Mouse (Mus musculus): ENCODE measurements around the gene Rpl41. TPM values are rescaled to one million over a fixed set of nuclear protein-coding genes. Genes with fewer than 3 reads are reported as not detected.

Rpl41 gene
- 2,515 and 2,664 TPM in 2 replicates for polyA plus RNA-seq (2014; fragmentation: Nextera tagmentation; extraction: Ambion mirVana)

- WGBS (ENCODE audit: insufficient replicate concordance): under 1% methylated on average over 31 of the region's 31 CpGs
These were observed at the start of gene Rpl41 for GRCm38 (mm10) chr10:128548947-128549681. Gene Rpl41, minus strand, starts transcription at chr10:128549305.

DNA sequence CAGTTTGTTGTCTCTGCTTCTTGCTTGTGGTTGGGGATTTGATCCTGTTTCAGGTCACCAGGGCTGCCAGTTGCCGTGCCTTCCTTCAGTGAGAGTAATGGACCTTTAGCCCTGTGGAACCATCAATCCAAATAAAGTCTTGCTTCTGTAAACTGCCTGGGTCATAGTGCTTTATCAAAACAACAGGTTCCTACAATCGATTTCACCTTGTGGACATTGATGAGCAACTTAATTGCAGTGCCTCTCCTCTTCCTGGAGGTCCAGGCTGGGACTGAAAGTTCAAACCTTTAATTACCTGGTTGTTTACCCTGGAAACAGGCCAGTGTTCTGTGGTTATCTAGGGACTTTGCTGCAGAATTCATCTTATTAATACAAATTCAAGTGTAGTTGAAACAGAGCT is 49.4 kb upstream of the Rpl41 start:
- Histone ChIP-seq H3K36me3 (ENCODE audit: control insufficient read depth, insufficient read depth, low read length) (no peaks in the 10 kb centered on the region), H3K27me3 (ENCODE audit: control insufficient read depth, insufficient read depth, low read length) (no peaks in the 10 kb centered on the region), H3K9me3 (replicated peaks; ENCODE audit: control insufficient read depth, low read length) (no peaks in the 10 kb centered on the region), H3K9ac (ENCODE audit: low read depth, low read length) (no peak overlapping the region), H3K4me3 (ENCODE audit: low read depth, low read length) (no peak overlapping the region), H3K4me2 (no peak overlapping the region), H3K27ac (ENCODE audit: low read depth, low read length) (no peak overlapping the region), H3K4me1 (ENCODE audit: control insufficient read depth, insufficient read depth, low read length) (no peaks in the 10 kb centered on the region)
- WGBS (ENCODE audit: insufficient replicate concordance): 65% methylated on average over 2 of the region's 2 CpGs
- ATAC-seq (replicated peaks; ENCODE audit: insufficient number of reproducible peaks, low FRiP score, low TSS enrichment): no peak

More at GRCm38 (mm10) chr10:128548947-128549681, at the start of gene Rpl41:
- Histone ChIP-seq H3K9ac (ENCODE audit: low read depth, low read length) (peak within 1 kb of the TSS; percentile 95), H3K36me3 (ENCODE audit: control insufficient read depth, insufficient read depth, low read length) (peaks cover 10% of the 10 kb centered on the region; the same call in 1 of the 2 replicates), H3K4me3 (ENCODE audit: low read depth, low read length) (peak within 1 kb of the TSS; percentile 84), H3K4me1 (ENCODE audit: control insufficient read depth, insufficient read depth, low read length) (peaks cover 5% of the 10 kb centered on the region), H3K27ac (ENCODE audit: low read depth, low read length) (peak within 1 kb of the TSS; percentile 94), H3K27me3 (ENCODE audit: control insufficient read depth, insufficient read depth, low read length) (no peaks in the 10 kb centered on the region), H3K9me3 (replicated peaks; ENCODE audit: control insufficient read depth, low read length) (no peaks in the 10 kb centered on the region), H3K4me2 (peak within 1 kb of the TSS; percentile 87)
- ATAC-seq (replicated peaks; ENCODE audit: insufficient number of reproducible peaks, low FRiP score, low TSS enrichment): peak; percentile 89

DNA sequence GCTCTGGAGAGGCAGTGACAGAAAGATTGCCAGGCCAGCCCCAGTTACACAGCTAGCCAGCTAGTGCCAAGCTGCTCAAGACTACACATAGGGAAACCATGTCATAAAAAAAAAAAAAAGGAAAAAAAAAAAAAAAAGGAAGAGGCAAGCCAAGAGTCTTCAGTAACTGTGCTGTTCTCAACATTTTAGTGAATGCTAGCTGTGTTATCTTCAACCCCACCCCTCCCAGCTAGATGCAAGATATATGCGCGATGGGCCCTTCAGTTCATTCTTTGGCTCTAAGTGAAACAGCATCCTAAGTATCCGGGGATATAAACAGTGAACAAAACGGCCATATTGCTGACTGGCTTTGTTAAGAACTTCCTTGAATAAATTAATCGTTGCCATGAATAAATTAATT is 43.7 kb upstream of the Rpl41 start:
- H3K9ac ChIP-seq (ENCODE audit: low read depth, low read length): no peak overlapping the region
- 67% methylated on average over 5 of the region's 5 CpGs for WGBS (ENCODE audit: insufficient replicate concordance)
- H3K36me3 ChIP-seq (ENCODE audit: control insufficient read depth, insufficient read depth, low read length): no peaks in the 10 kb centered on the region
- 0 out of 2 replicates have a peak, but pooled peaks cover 7% of the 10 kb centered on the region for H3K4me1 ChIP-seq (ENCODE audit: control insufficient read depth, insufficient read depth, low read length)
- H3K27ac ChIP-seq (ENCODE audit: low read depth, low read length): no peak overlapping the region
- no peak overlapping the region for H3K4me2 ChIP-seq
- ATAC-seq (replicated peaks; ENCODE audit: insufficient number of reproducible peaks, low FRiP score, low TSS enrichment): no peak
- H3K9me3 ChIP-seq (replicated peaks; ENCODE audit: control insufficient read depth, low read length): no peaks in the 10 kb centered on the region
- H3K27me3 ChIP-seq (ENCODE audit: control insufficient read depth, insufficient read depth, low read length): peaks cover 16% of the 10 kb centered on the region
- H3K4me3 ChIP-seq (ENCODE audit: low read depth, low read length): no peak overlapping the region

DNA sequence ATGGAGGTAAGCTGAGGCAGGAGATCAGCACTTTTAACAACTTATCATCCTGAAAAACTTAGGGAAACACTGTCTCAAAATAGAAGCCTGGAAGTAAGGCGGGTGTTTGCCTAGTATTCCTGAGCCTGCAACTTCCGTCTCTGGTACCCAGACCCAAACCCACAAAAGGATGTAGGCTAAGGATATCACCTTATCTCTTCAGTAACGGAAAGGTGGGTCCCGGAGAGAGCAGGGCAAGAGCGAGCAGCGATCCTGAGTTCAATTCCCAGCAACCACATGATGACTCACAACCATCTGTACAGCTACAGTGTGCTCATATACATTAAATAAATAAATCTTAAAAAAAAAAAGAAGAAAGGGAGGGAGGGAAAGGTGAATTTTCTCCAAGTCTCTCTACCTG is 42.3 kb upstream of the Rpl41 start:
- Histone ChIP-seq H3K9me3 (replicated peaks; ENCODE audit: control insufficient read depth, low read length) (no peaks in the 10 kb centered on the region), H3K27me3 (ENCODE audit: control insufficient read depth, insufficient read depth, low read length) (peaks cover 22% of the 10 kb centered on the region), H3K27ac (ENCODE audit: low read depth, low read length) (no peak overlapping the region), H3K4me2 (no peak overlapping the region), H3K4me1 (ENCODE audit: control insufficient read depth, insufficient read depth, low read length) (0 out of 2 replicates have a peak, but pooled peaks cover 7% of the 10 kb centered on the region), H3K4me3 (ENCODE audit: low read depth, low read length) (no peak overlapping the region), H3K9ac (ENCODE audit: low read depth, low read length) (no peak overlapping the region), H3K36me3 (ENCODE audit: control insufficient read depth, insufficient read depth, low read length) (no peaks in the 10 kb centered on the region)
- 58% methylated on average over 6 of the region's 6 CpGs for WGBS (ENCODE audit: insufficient replicate concordance)
- ATAC-seq (replicated peaks; ENCODE audit: insufficient number of reproducible peaks, low FRiP score, low TSS enrichment): no peak

- Histone ChIP-seq H3K36me3 (ENCODE audit: control insufficient read depth, insufficient read depth, low read length) (no peaks in the 10 kb centered on the region), H3K4me1 (ENCODE audit: control insufficient read depth, insufficient read depth, low read length) (0 out of 2 replicates have a peak, but pooled peaks cover 7% of the 10 kb centered on the region), H3K27me3 (ENCODE audit: control insufficient read depth, insufficient read depth, low read length) (peaks cover 28% of the 10 kb centered on the region), H3K9ac (ENCODE audit: low read depth, low read length) (peak overlapping the region; percentile 62), H3K27ac (ENCODE audit: low read depth, low read length) (no peak overlapping the region), H3K4me3 (ENCODE audit: low read depth, low read length) (peak overlapping the region; percentile 60), H3K9me3 (replicated peaks; ENCODE audit: control insufficient read depth, low read length) (no peaks in the 10 kb centered on the region), H3K4me2 (peak overlapping the region; percentile 98)
- peak; percentile 44 for ATAC-seq (replicated peaks; ENCODE audit: insufficient number of reproducible peaks, low FRiP score, low TSS enrichment)
- WGBS (ENCODE audit: insufficient replicate concordance): under 1% methylated on average over 43 of the region's 43 CpGs
These were observed 41.1 kb upstream of the Rpl41 start for GRCm38 (mm10) chr10:128590193-128590690.

GRCm38 (mm10) chr10:128589464-128590192 is 40.5 kb upstream of the Rpl41 start, which contains the start of gene Erbb3:
Gene Erbb3, minus strand, starts transcription at chr10:128589652.
- peak within 1 kb of the TSS; percentile 60 for H3K4me3 ChIP-seq (ENCODE audit: low read depth, low read length)
- H3K4me2 ChIP-seq: peak within 1 kb of the TSS; percentile 98
- H3K9ac ChIP-seq (ENCODE audit: low read depth, low read length): peak within 1 kb of the TSS; percentile 62
- H3K9me3 ChIP-seq (replicated peaks; ENCODE audit: control insufficient read depth, low read length): no peaks in the 10 kb centered on the region
- peak within 1 kb of the TSS; percentile 22; the same call in 1 of the 2 replicates for H3K27ac ChIP-seq (ENCODE audit: low read depth, low read length)
- H3K4me1 ChIP-seq (ENCODE audit: control insufficient read depth, insufficient read depth, low read length): 0 out of 2 replicates have a peak, but pooled peaks cover 7% of the 10 kb centered on the region
- no peaks in the 10 kb centered on the region for H3K36me3 ChIP-seq (ENCODE audit: control insufficient read depth, insufficient read depth, low read length)
- ATAC-seq (replicated peaks; ENCODE audit: insufficient number of reproducible peaks, low FRiP score, low TSS enrichment): peak; percentile 37
- H3K27me3 ChIP-seq (ENCODE audit: control insufficient read depth, insufficient read depth, low read length): peaks cover 29% of the 10 kb centered on the region
- under 1% methylated on average over 42 of the region's 43 CpGs for WGBS (ENCODE audit: insufficient replicate concordance)

DNA sequence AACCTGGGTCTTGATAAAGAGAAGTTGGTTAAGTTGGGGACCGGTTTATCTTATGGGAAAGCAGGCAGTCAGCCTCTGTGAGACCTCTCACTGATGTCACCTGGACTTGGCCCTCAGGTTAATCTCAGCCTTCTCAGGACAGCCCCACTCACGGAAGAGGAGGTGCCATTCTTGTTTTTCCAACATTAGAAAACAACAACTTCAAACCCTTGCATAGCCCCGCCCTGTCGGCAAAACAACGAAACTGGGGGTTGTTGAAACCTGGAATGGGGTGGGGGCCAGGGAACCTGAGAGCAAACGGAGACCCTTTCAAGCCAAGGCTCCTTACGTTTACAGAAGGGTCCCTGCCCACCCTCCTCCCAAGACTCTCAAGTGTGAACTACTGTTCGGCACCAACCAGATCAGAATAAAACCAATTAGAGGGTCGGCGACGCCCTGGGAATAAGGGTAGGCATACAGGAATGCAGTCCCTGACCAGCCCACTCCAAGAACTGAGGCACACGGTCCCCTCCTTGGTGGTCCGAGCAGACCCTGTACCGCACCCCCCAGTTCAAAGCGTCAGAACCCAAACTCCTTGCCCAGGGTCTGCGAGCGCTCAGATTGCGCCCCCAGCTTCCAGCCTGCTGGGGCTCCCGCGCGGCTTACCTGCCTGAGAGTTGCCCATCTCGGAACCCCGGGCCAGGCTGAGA is 39.8 kb upstream of the Rpl41 start:
- peak overlapping the region; percentile 98 for H3K4me2 ChIP-seq
- H3K9me3 ChIP-seq (replicated peaks; ENCODE audit: control insufficient read depth, low read length): no peaks in the 10 kb centered on the region
- peak overlapping the region; percentile 60 for H3K4me3 ChIP-seq (ENCODE audit: low read depth, low read length)
- no peak for ATAC-seq (replicated peaks; ENCODE audit: insufficient number of reproducible peaks, low FRiP score, low TSS enrichment)
- WGBS (ENCODE audit: insufficient replicate concordance): 2% methylated on average over 23 of the region's 23 CpGs
- H3K9ac ChIP-seq (ENCODE audit: low read depth, low read length): peak overlapping the region; percentile 62; the same call in 1 of the 2 replicates
- peak overlapping the region; percentile 22; the same call in 1 of the 2 replicates for H3K27ac ChIP-seq (ENCODE audit: low read depth, low read length)
- peaks cover 10% of the 10 kb centered on the region for H3K4me1 ChIP-seq (ENCODE audit: control insufficient read depth, insufficient read depth, low read length)
- H3K36me3 ChIP-seq (ENCODE audit: control insufficient read depth, insufficient read depth, low read length): no peaks in the 10 kb centered on the region
- peaks cover 30% of the 10 kb centered on the region for H3K27me3 ChIP-seq (ENCODE audit: control insufficient read depth, insufficient read depth, low read length)

GRCm38 (mm10) chr10:128588136-128588535 is 39.0 kb upstream of the Rpl41 start:
- peak overlapping the region; percentile 1; the same call in 1 of the 2 replicates for H3K4me3 ChIP-seq (ENCODE audit: low read depth, low read length)
- H3K9me3 ChIP-seq (replicated peaks; ENCODE audit: control insufficient read depth, low read length): no peaks in the 10 kb centered on the region
- no peak for ATAC-seq (replicated peaks; ENCODE audit: insufficient number of reproducible peaks, low FRiP score, low TSS enrichment)
- H3K36me3 ChIP-seq (ENCODE audit: control insufficient read depth, insufficient read depth, low read length): no peaks in the 10 kb centered on the region
- peak overlapping the region; percentile 58; the same call in 1 of the 2 replicates for H3K27ac ChIP-seq (ENCODE audit: low read depth, low read length)
- H3K4me1 ChIP-seq (ENCODE audit: control insufficient read depth, insufficient read depth, low read length): peaks cover 17% of the 10 kb centered on the region
- peaks cover 30% of the 10 kb centered on the region for H3K27me3 ChIP-seq (ENCODE audit: control insufficient read depth, insufficient read depth, low read length)
- peak overlapping the region; percentile 98 for H3K4me2 ChIP-seq
- 20% methylated on average over 1 of the region's 1 CpGs for WGBS (ENCODE audit: insufficient replicate concordance)
- H3K9ac ChIP-seq (ENCODE audit: low read depth, low read length): 0 out of 2 replicates have a peak overlapping the region, but pooled peaks have one; percentile 12

Measured in heart, embryonic 11.5 days (tissue).